Mouse (Mus musculus) layer of hippocampus, adult 8-10 months (tissue): ENCODE data around the gene Cyp1a2. TPM values are rescaled to one million over a fixed set of nuclear protein-coding genes. Genes with fewer than 3 reads are reported as not detected.

Experiments
- total RNA-seq, 4 experiments: library from RNA; stranded (reverse); gene quantifications; 2 replicates each; pipeline ENCODE4 v1.2.4; 2022

Gene Cyp1a2
- total RNA-seq, 4 experiments from 2014 or later: not detected

Other genes starting within 250 kb of the Cyp1a2 start
- gene Ppcdc, start 243.6 kb downstream of the Cyp1a2 start, total RNA-seq: 10 to 100 TPM; 16.1 to 26.1 (median 23.2) TPM
- 100 to 1,000 TPM; 361 to 395 (median 373) TPM for gene Scamp5, start 215.6 kb downstream of the Cyp1a2 start, total RNA-seq
- gene Rpp25, start 179.7 kb downstream of the Cyp1a2 start, total RNA-seq: 10 to 100 TPM in 3 of 4 experiments, 1 to 10 TPM in 1; 9.1 to 11.8 (median 10.3) TPM
- 100 to 1,000 TPM; 345 to 380 (median 364) TPM for gene Cox5a, start 162.4 kb downstream of the Cyp1a2 start, total RNA-seq
- 10 to 100 TPM; 16.0 to 23.5 (median 20.0) TPM for gene Fam219b, start 146.2 kb downstream of the Cyp1a2 start, total RNA-seq
- gene Mpi, start 130.9 kb downstream of the Cyp1a2 start, total RNA-seq: 10 to 100 TPM; 68.8 to 80.6 (median 77.5) TPM
- 10 to 100 TPM; 26.5 to 35.2 (median 31.9) TPM for gene Scamp2, start 122.8 kb downstream of the Cyp1a2 start, total RNA-seq
- 10 to 100 TPM; 29.9 to 40.1 (median 37.8) TPM for gene Ulk3, start 94.3 kb downstream of the Cyp1a2 start, total RNA-seq
- gene Cplx3, start 77.4 kb downstream of the Cyp1a2 start, total RNA-seq: 1 to 10 TPM; 3.5 to 6.1 (median 4.1) TPM
- gene Lman1l, start 62.9 kb downstream of the Cyp1a2 start, total RNA-seq: not detected
- gene Csk, start 30.1 kb downstream of the Cyp1a2 start, total RNA-seq: 10 to 100 TPM; 38.4 to 46.7 (median 43.0) TPM
- gene Cyp1a1, start 4.2 kb upstream of the Cyp1a2 start, total RNA-seq: under 1 TPM in 3 of 4 experiments, not detected in 1; 0.12 to 0.36 (median 0.32) TPM
- 10 to 100 TPM; 14.0 to 23.7 (median 14.6) TPM for gene Edc3, start 24.8 kb upstream of the Cyp1a2 start, total RNA-seq
- 100 to 1,000 TPM in 1 of 4 experiments, 10 to 100 TPM in 3; 72.0 to 102 (median 84.5) TPM for gene Clk3, start 82.2 kb upstream of the Cyp1a2 start, total RNA-seq
- gene Arid3b, start 153.1 kb upstream of the Cyp1a2 start, total RNA-seq: 10 to 100 TPM in 1 of 4 experiments, 1 to 10 TPM in 3; 7.5 to 11.5 (median 7.7) TPM
- 100 to 1,000 TPM in 2 of 4 experiments, 10 to 100 TPM in 2; 94.6 to 102 (median 98.2) TPM for gene Ubl7, start 227.3 kb upstream of the Cyp1a2 start, total RNA-seq